Mouse (Mus musculus) intestine, embryonic 16.5 days (tissue): ENCODE results near the gene Ankrd33b. TPM values are rescaled to one million over a fixed set of nuclear protein-coding genes. Genes with fewer than 3 reads are reported as not detected.

Experiments used
- ATAC-seq: fragments of 200-750 bp; cut with Nextera tagmentation; 2 replicates; pipeline ENCODE4 v1.8.0; 2017; ENCODE audit warnings: moderate TSS enrichment, moderate library complexity
- H3K27ac ChIP-seq: fragments of 300-500 bp; sonication (generic); 2 replicates; pipeline ENCODE4 v1.5.1; 2014; ENCODE audit warnings: mild to moderate bottlenecking, low read length
- H3K27me3 ChIP-seq: fragments of 300-500 bp; sonication (generic); replicated peaks from 2 replicates; pipeline ENCODE4 v1.6.1; 2014; ENCODE audit warnings: low read length, control low read depth, mixed read lengths; ENCODE audit not compliant: control insufficient read depth, insufficient read depth
- H3K36me3 ChIP-seq: fragments of 300-500 bp; sonication (generic); 2 replicates; pipeline ENCODE4 v1.6.1; 2014; ENCODE audit warnings: low read length, control low read depth; ENCODE audit not compliant: control insufficient read depth, insufficient read depth
- H3K4me1 ChIP-seq: fragments of 300-500 bp; sonication (generic); 2 replicates; pipeline ENCODE4 v1.6.1; 2014; ENCODE audit warnings: low read length, control low read depth, mixed read lengths; ENCODE audit not compliant: control insufficient read depth, insufficient read depth
- H3K4me2 ChIP-seq: fragments of 300-500 bp; sonication (generic); 2 replicates; pipeline ENCODE4 v1.6.1; 2014; ENCODE audit warnings: low read depth, low read length, control low read depth
- H3K4me3 ChIP-seq: fragments of 300-500 bp; sonication (generic); 2 replicates; pipeline ENCODE4 v1.5.1; 2014; ENCODE audit warnings: mild to moderate bottlenecking, low read length
- H3K9ac ChIP-seq: fragments of 300-500 bp; sonication (generic); 2 replicates; pipeline ENCODE4 v1.6.1; 2014; ENCODE audit warnings: low read depth, low read length
- H3K9me3 ChIP-seq: fragments of 300-500 bp; sonication (generic); 2 replicates; pipeline ENCODE4 v1.6.1; 2016; ENCODE audit warnings: low read length, control low read depth; ENCODE audit not compliant: control insufficient read depth
- WGBS: fragments of 180-500 bp; shearing (Covaris S2); extraction: QIAGEN DNeasy Blood & Tissue Kit; methylation state at CpG from one replicate; pipeline ENCODE4 v1.1.7; 2014; 5-methylcytosine and 5-hydroxymethylcytosine counted together
- polyA plus RNA-seq: library from polyadenylated mRNA; unstranded; fragments of >200 nt; fragmentation: Nextera tagmentation; extraction: Ambion mirVana; gene quantifications from 2 replicates; pipeline ENCODE4 v1.2.1, GENCODE M21; 2015

Gene Ankrd33b
- polyA plus RNA-seq, 1 experiment from 2014 or later, result 0.76 TPM

DNA sequence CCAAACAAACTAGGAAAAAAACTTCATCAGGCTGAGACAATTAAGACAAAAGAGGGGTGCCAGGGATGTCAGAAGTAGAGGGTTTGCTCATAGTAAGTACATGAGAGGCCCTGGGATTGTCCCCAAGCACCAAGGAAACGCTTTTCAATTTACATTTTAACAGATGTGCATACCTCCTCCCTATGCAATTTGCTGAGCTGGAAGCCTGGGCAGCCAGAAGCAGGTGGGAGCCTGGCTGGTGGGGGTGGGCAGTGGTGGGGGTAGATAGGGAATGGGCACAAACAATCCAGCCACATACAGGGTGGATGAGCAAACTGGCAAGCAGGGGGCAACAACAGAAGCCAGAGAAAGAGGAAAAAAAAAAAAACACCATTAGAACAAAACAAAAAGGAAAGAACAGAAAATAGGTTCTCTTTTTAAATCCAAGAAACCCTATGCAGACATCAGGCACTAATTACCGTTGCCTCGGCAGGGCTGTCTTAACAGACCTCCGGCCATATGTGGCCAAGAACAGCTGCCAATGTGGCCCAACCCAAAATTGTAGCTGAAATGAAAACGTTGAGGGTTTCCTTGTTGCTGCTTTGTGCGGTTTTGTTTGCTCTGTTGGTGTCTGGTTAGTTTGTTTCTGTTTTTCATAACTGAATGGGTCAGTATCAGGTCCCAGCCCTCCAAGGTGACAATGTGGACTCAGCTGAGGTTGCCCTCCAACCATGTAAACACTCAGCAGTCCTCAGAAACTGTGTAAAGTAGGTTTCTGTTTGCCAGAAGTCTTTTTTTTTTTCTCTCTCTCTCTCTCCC, 49.2 kb downstream of the Ankrd33b start:
- H3K4me2 ChIP-seq, result no peak overlapping the region
- WGBS, result 38% methylated on average over 6 of the region's 6 CpGs

DNA sequence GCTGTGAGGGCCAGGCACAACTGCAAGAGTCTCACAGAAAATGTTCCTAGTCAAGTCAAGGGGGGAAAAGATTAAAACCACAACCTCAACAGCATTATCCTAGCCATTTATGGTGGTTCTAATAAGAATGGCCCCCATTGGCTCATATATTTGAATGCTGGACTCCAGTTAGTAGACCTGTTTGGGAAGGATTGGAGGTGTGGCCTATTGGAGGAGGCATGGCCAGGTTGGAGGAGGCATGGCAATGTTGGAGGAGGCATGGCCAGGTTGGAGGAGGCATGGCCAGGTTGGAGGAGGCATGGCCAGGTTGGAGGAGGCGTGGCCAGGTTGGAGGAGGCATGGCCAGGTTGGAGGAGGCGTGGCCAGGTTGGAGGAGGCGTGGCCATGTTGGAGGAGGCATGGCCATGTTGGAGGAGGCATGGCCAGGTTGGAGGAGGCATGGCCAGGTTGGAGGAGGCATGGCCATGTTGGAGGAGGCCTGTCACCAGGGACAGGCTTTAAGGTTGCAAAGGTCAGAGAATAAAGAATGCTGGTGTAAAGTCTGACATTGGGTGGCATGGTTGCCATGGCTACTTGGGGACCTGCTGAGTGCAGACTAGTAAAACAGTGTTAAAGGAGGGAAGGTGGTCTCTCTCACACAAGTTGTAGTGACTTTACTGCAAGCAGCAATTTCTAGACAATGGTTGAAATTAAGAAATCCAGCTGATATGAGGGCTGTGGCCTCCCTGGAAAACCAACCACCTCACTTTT, 50.3 kb downstream of the Ankrd33b start:
- Histone ChIP-seq H3K9ac (no peak overlapping the region), H3K9me3 (no peaks in the 10 kb centered on the region), H3K4me1 (no peaks in the 10 kb centered on the region), H3K36me3 (no peaks in the 10 kb centered on the region), H3K27me3 (no peaks in the 10 kb centered on the region), H3K4me2 (no peak overlapping the region), H3K4me3 (no peak overlapping the region), H3K27ac (no peak overlapping the region)
- no peak for ATAC-seq
- 83% methylated on average over 3 of the region's 3 CpGs for WGBS

More for the DNA sequence above, 49.2 kb downstream of the Ankrd33b start:
- no peak overlapping the region for H3K4me3 ChIP-seq
- no peak for ATAC-seq
- no peaks in the 10 kb centered on the region for H3K9me3 ChIP-seq
- H3K9ac ChIP-seq, result no peak overlapping the region
- no peaks in the 10 kb centered on the region for H3K4me1 ChIP-seq
- no peak overlapping the region for H3K27ac ChIP-seq
- no peaks in the 10 kb centered on the region for H3K36me3 ChIP-seq
- H3K27me3 ChIP-seq, result no peaks in the 10 kb centered on the region

DNA sequence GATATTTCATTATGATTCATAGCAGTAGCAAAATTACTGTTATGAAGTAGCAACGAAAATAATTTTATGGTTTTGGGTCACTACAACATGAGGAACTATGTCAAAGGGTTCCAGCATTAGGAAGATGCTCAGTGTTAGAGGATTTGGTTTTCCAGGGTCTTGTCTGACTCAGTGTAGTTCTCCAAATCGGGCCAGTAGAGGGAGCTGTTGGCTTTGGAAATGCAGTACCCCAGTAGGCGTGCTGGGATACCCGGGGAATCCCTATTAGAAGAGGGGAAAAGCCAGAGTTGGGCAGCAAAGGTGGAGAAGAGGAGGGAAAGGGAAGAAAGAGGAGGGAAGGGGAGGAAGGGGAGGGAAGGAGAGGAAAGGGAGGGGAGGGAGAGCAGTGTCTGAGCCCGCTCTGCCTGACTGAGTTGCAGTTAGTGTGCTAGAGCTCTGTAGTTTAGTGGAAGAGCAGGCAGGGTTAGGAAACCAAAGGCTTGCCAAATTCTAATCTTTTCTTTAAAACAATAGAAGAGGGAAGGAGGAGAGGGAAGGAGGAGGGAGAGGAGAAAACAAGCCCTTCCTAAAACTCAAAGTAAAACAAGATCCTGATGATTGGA, 51.8 kb downstream of the Ankrd33b start:
- WGBS, result 6% methylated on average over 5 of the region's 5 CpGs
- Histone ChIP-seq H3K4me2 (no peak overlapping the region), H3K4me1 (no peaks in the 10 kb centered on the region), H3K4me3 (no peak overlapping the region), H3K36me3 (no peaks in the 10 kb centered on the region), H3K9ac (no peak overlapping the region), H3K27ac (no peak overlapping the region), H3K27me3 (no peaks in the 10 kb centered on the region), H3K9me3 (no peaks in the 10 kb centered on the region)
- ATAC-seq, result peak; percentile 52

DNA sequence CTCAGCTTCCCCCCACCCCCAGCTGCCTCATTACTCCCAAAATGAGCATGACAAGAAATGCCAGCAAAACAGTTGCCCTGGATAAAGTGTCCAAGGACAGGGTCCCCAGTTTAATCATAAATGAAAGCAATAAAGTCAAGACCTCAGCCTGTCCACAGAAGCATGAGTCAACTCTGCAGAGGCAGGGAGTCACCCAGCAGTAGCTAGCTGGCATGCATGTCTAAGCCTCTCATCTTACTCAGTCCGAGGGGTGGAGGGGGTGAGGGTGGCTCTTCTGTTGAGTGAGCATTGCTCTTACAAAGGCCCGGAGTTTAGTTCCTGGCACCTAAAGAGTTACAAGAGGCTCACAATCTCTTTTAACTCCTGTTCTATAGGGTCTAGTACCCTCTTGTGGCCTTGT, 55.5 kb downstream of the Ankrd33b start:
- H3K9ac ChIP-seq, result no peak overlapping the region
- 49% methylated on average over 2 of the region's 2 CpGs for WGBS
- no peaks in the 10 kb centered on the region for H3K27me3 ChIP-seq
- H3K4me2 ChIP-seq, result no peak overlapping the region
- H3K36me3 ChIP-seq, result no peaks in the 10 kb centered on the region
- no peak overlapping the region for H3K4me3 ChIP-seq
- ATAC-seq, result no peak
- H3K4me1 ChIP-seq, result no peaks in the 10 kb centered on the region
- H3K9me3 ChIP-seq, result no peaks in the 10 kb centered on the region
- H3K27ac ChIP-seq, result no peak overlapping the region

DNA sequence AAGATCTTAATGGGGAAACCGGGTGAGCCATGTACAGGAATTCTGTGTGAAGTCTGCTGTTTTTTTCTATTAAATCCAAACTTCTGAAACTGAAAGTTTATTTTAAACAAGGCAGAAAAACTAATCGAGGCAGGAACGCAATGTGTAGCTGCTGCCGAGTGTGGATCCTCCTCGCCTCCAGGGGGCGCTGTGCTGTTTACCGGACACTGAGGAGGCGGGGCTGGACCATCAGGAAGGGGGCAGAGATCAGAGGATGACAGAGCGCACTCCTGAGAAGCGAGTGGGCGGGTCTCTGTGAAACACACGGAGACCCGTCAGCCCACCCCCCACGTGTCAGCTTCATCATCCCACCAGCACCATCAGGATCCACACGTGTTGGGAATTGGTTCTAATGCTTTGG, 58.0 kb downstream of the Ankrd33b start:
- Histone ChIP-seq H3K9me3 (no peaks in the 10 kb centered on the region), H3K4me1 (no peaks in the 10 kb centered on the region), H3K4me3 (no peak overlapping the region), H3K36me3 (no peaks in the 10 kb centered on the region), H3K27me3 (no peaks in the 10 kb centered on the region), H3K4me2 (no peak overlapping the region), H3K27ac (no peak overlapping the region), H3K9ac (no peak overlapping the region)
- no peak for ATAC-seq
- WGBS, result 69% methylated on average over 15 of the region's 15 CpGs

DNA sequence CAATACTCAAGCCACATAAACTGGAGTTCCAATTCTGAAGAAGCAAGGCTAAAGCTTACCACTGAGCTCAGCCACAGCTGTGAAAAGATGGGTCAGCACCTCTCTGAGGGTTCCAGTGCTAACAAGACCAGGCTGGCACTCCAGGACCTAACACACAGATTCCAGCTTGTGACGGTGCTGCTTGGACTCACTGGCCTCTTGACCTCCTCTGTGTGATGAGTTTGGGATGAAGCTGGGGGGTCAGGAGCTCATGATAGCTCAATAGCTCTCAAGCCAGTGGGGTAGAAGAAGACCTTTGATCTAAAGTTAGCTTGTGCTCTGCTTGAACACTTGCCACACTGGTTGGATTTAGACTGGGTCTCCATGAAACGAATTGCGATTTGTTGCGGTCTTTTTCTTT, 60.8 kb downstream of the Ankrd33b start:
- H3K9me3 ChIP-seq, result no peaks in the 10 kb centered on the region
- no peaks in the 10 kb centered on the region for H3K36me3 ChIP-seq
- H3K4me1 ChIP-seq, result no peaks in the 10 kb centered on the region
- H3K27ac ChIP-seq, result no peak overlapping the region
- no peak overlapping the region for H3K4me3 ChIP-seq
- H3K9ac ChIP-seq, result no peak overlapping the region
- H3K27me3 ChIP-seq, result no peaks in the 10 kb centered on the region
- H3K4me2 ChIP-seq, result no peak overlapping the region
- ATAC-seq, result no peak
- WGBS, result 91% methylated on average over 4 of the region's 4 CpGs

DNA sequence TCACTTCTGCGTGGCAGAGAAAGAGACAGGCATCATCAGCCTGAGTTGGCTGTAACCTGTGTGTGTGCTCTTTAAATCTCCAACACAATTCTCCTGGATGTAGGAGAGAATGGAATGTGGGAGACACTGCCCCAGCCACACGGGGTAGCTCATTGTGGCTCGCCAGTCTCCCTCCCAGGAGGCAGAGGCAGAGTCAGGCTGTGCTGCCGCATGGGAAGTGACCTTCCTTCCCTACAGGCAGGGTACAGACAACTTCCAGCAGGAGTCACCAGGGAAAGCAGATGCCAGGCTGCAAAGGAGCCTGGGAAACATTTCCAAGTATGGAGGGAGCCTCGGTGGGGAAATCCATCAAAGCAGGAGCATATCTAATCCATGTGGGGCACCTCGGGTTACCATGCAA, 62.3 kb downstream of the Ankrd33b start:
- no peaks in the 10 kb centered on the region for H3K9me3 ChIP-seq
- no peaks in the 10 kb centered on the region for H3K27me3 ChIP-seq
- H3K4me3 ChIP-seq, result no peak overlapping the region
- 51% methylated on average over 6 of the region's 6 CpGs for WGBS
- no peak overlapping the region for H3K4me2 ChIP-seq
- no peak for ATAC-seq
- no peak overlapping the region for H3K27ac ChIP-seq
- H3K36me3 ChIP-seq, result no peaks in the 10 kb centered on the region
- H3K9ac ChIP-seq, result no peak overlapping the region
- no peaks in the 10 kb centered on the region for H3K4me1 ChIP-seq

DNA sequence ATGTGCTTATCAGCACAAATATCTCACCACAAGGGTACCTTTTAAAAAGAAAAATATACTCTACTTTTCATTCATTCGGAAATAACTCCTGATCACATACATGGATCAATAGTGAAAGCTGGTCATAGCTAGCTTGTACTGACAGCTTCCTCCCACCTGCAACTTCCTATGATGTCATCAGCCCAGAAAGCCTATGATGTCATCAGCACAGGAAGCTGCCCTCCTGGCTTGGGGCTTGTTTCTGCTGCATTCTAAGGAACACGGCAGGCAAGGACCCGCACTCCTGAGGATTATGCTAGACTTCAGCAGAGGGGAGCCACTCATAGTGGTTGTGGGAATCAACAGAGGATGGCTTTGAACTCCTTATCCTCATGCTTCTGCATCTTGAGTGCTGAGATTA, 63.2 kb downstream of the Ankrd33b start:
- 79% methylated on average over 3 of the region's 3 CpGs for WGBS
- Histone ChIP-seq H3K36me3 (no peaks in the 10 kb centered on the region), H3K9me3 (no peaks in the 10 kb centered on the region), H3K27me3 (no peaks in the 10 kb centered on the region), H3K9ac (no peak overlapping the region), H3K27ac (no peak overlapping the region), H3K4me2 (no peak overlapping the region), H3K4me3 (no peak overlapping the region), H3K4me1 (no peaks in the 10 kb centered on the region)
- ATAC-seq, result no peak

DNA sequence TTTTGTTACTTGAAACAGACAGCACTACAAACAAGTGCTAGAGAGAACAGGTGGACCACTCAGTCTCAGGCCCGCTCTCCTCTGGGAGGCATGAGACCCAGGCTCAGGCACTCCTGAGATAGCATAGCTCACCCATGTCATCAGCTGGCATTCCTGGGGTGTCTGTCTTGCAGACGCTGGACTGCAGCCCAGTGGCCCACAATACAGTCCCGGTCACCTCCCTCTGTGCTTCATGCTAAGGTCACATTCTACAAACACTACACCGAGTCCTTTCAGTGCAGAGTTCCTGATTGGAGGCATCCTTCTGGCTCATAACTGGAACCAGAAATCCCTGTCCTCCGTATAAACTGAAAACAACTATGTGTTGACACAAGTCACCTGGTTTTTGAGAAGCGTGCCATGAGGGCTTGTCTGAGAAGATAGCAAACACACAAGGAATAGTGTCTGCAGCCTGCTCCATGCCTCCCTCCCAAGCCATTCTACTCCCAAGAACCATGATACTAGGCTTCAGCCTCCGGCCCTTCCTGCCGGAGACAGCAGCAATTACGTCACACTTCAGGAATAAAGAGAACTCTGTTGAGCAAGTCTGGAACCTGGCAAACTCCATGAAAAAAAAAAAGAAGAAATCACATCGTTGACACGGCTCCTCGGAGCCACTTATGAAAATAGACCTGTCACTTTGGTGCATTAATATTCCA, 65.1 kb downstream of the Ankrd33b start:
- Histone ChIP-seq H3K4me2 (no peak overlapping the region), H3K27ac (no peak overlapping the region), H3K4me1 (no peaks in the 10 kb centered on the region), H3K36me3 (no peaks in the 10 kb centered on the region), H3K9ac (no peak overlapping the region), H3K27me3 (peaks cover 5% of the 10 kb centered on the region; the same call in 1 of the 2 replicates), H3K9me3 (no peaks in the 10 kb centered on the region), H3K4me3 (no peak overlapping the region)
- WGBS, result 36% methylated on average over 12 of the region's 12 CpGs
- ATAC-seq, result no peak
